Mouse (Mus musculus) neutrophil, adult 65 days (primary cell): Measurements from ENCODE around the gene H2-Eb1. TPM values are rescaled to one million over a fixed set of nuclear protein-coding genes. Genes with fewer than 3 reads are reported as not detected.

Experiments used
- total RNA-seq: library from RNA; stranded (reverse); gene quantifications from 2 replicates; pipeline ENCODE4 v1.2.4, GENCODE M21; 2023

H2-Eb1 gene
- total RNA-seq, result 10.8 and 19.1 TPM in 2 replicates

DNA sequence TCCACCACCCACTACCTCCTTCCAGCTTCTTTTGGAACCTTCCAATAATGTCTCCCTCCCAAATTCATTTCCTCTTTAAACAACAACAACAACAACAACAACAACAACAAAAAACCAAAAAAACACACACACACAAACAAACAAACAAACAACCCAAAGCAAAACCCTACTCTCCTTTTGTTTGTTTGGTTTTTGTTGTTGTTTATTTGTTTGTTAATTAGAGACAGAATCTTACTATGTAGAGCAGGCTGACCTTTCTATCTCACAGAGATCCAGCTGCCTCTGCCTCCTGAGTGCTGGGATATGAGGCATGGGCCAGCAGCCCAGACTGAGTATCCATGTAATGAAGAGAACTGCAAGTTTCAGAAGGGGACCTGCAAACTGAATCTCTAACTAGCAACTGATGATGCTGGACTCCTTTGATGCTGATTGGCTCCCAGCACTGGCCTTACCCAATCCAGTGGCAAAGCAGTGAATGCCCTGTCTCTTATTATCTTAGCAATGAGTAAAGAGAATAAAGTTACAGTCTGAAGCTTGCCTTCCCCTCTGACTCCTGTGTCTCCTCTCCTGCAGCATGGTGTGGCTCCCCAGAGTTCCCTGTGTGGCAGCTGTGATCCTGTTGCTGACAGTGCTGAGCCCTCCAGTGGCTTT, at the start of gene H2-Eb1:
Gene H2-Eb1, plus strand, starts transcription at position 488 of the 651 bp plus-strand sequence.

DNA sequence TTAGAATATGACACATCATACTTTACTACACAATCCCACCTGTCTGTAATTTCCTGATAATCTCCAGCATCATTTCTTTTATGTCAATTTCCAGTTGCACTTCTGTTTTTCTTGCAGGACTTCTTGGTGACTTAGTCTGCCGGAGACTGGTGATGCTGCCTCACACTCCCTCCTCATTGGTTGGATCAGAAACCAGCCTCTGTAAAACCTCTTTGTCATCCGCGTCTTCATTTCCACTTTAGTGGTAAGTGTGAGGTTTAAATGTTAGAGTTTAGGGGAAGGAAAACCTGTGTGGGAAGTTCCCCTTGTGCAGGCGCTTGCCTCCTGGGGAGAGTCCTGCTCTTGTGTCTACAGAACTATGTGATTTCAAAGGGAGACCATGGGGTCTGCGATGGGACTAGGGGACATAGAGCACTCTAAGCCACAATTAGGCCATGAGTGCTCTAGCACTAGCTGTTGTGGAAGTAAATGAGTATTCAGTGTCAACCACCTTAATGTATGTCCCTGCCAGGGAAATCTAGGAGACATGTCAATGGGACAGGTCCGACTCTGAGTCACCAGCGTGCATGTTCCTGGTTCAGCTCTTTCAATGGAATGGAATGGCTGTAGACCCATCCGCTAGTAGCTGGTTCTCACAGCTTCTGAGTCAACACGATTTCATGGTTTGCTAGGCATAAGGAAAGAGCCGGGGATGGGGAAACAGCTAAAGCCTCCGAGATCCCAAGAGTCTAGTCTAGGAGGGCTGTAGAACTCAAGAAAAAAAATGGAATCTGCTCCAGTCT, 47.9 kb upstream of the H2-Eb1 start, which contains the start of gene H2-Ab1:
Gene H2-Ab1, plus strand, starts transcription at position 96 of the 782 bp plus-strand sequence.

DNA sequence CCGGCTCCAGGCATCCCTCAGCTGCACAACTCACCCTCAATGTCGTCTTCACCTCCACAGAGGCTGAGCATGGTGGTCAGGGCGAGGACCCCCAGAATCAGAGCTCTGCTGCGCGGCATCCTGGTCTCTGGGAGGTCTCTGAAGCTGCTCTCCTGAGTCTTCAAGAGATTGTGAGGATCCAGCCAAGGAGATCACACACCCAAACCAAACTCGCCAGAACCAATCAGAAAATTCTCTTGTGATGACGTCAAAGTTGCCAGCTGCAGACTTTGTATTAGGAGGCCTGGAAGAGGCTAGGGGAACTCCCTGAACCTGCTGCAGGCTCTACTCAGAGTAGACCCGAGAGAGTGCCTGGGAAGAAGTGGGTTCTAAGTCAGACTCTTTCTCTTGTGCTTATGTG, 18.0 kb upstream of the H2-Eb1 start, which contains the start of gene H2-Aa:
Gene H2-Aa, minus strand, starts transcription at position 176 of the 400 bp plus-strand sequence.

DNA sequence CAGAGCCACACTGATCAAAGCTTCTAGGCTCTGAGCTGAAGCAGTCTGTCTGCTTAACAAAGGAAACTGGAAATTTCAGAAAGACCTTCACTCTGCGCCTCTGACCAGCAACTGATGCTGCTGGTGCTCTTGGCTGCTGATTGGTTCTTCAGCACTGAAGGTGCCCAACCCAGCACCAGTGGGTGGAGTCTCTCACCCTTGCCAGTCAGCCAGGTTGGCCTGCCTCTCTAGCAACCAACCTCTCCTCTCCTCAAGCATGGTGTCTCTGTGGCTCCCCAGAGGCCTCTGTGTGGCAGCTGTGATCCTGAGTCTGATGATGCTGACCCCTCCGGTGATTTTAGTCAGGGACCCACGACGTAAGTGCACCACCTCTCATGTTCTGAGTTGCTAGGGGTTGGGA, 19.8 kb downstream of the H2-Eb1 start, which contains the start of gene H2-Eb2:
Gene H2-Eb2, plus strand, starts transcription at position 230 of the 400 bp plus-strand sequence.

DNA sequence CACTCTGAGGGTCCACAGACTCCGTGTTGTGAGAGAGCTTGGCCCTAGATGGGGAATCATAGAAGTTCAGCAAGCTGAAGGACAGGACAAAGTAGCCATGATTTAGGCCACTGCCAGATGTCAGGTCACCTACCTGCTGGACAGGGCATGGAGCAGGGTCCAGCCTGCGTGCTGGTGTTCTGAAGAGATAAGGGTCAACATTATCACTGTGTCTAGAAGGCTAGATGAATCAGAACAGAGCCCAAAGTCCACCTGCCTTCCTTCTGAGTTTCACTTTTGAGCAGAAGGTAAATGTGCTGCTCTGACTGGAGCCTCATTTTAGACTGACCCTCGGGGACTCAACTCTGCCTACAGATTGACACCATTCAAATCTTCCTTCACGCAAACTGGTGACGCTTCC, 48.9 kb downstream of the H2-Eb1 start, which contains the start of gene Btnl2:
Gene Btnl2, plus strand, starts transcription at position 284 of the 400 bp plus-strand sequence.

Other genes starting within 250 kb of the H2-Eb1 start
- 1.6 and 2.5 TPM in 2 replicates for gene H2-Oa, start 213.5 kb upstream of the H2-Eb1 start, total RNA-seq
- gene H2-DMa, start 186.3 kb upstream of the H2-Eb1 start, total RNA-seq, result 37.1 and 59.5 TPM in 2 replicates
- gene Brd2, start 183.2 kb upstream of the H2-Eb1 start, total RNA-seq, result 207 and 226 TPM in 2 replicates
- gene H2-DMb2, start 162.6 kb upstream of the H2-Eb1 start, total RNA-seq, result 18.6 and 19.3 TPM in 2 replicates
- gene H2-DMb1, start 152.8 kb upstream of the H2-Eb1 start, total RNA-seq, result 22.2 and 30.6 TPM in 2 replicates
- 51.1 and 63.7 TPM in 2 replicates for gene Tap1, start 118.3 kb upstream of the H2-Eb1 start, total RNA-seq
- gene Psmb9, start 118.1 kb upstream of the H2-Eb1 start, total RNA-seq, result 80.5 and 98.6 TPM in 2 replicates
- gene Psmb8, start 108.1 kb upstream of the H2-Eb1 start, total RNA-seq, result 78.8 and 79.3 TPM in 2 replicates
- 72.1 and 96.2 TPM in 2 replicates for gene Tap2, start 102.3 kb upstream of the H2-Eb1 start, total RNA-seq
- gene H2-Ob, start 67.0 kb upstream of the H2-Eb1 start, total RNA-seq, result 1.6 and 2.7 TPM in 2 replicates
- gene H2-Ab1, start 48.2 kb upstream of the H2-Eb1 start, total RNA-seq, result 15.7 and 37.9 TPM in 2 replicates
- gene H2-Aa, start 18.0 kb upstream of the H2-Eb1 start, total RNA-seq, result 18.1 and 28.1 TPM in 2 replicates
- gene H2-Eb2, start 19.8 kb downstream of the H2-Eb1 start, total RNA-seq, result not detected in 2 replicates
- 2.8 and 3.5 TPM in 2 replicates for gene Btnl2, start 49.0 kb downstream of the H2-Eb1 start, total RNA-seq
- not detected in 2 replicates for gene Btnl1, start 71.3 kb downstream of the H2-Eb1 start, total RNA-seq
- not detected in 2 replicates for gene BC051142, start 93.0 kb downstream of the H2-Eb1 start, total RNA-seq
- gene Btnl4, start 171.5 kb downstream of the H2-Eb1 start, total RNA-seq, result not detected in 2 replicates
- gene Btnl6, start 211.5 kb downstream of the H2-Eb1 start, total RNA-seq, result not detected in 2 replicates